Mouse (Mus musculus) forebrain, embryonic 10.5 days (tissue): ENCODE results near the gene Slc43a1. TPM values are rescaled to one million over a fixed set of nuclear protein-coding genes. Genes with fewer than 3 reads are reported as not detected.

Experiments
- DNase-seq: peaks from one replicate; pipeline ENCODE4 v3.0.0-alpha.2; 2017; ENCODE audit warnings: low spot score; ENCODE audit errors: extremely low spot score
- H3K27ac ChIP-seq: fragments of 300-500 bp; sonication (generic); 2 replicates; pipeline ENCODE4 v1.5.1; 2016; ENCODE audit warnings: mild to moderate bottlenecking
- H3K27me3 ChIP-seq: fragments of 300-500 bp; sonication (generic); 2 replicates; pipeline ENCODE4 v1.6.1; 2016; ENCODE audit warnings: mild to moderate bottlenecking; ENCODE audit not compliant: poor library complexity, severe bottlenecking
- H3K36me3 ChIP-seq: fragments of 300-500 bp; sonication (generic); replicated peaks from 2 replicates; pipeline ENCODE4 v1.6.1; 2016; ENCODE audit warnings: mild to moderate bottlenecking, moderate library complexity
- H3K4me1 ChIP-seq: fragments of 300-500 bp; sonication (generic); 2 replicates; pipeline ENCODE4 v1.6.1; 2016
- H3K4me3 ChIP-seq: fragments of 300-500 bp; sonication (generic); 2 replicates; pipeline ENCODE4 v1.5.1; 2016; ENCODE audit warnings: mild to moderate bottlenecking, moderate library complexity
- H3K9me3 ChIP-seq: fragments of 300-500 bp; sonication (generic); 2 replicates; pipeline ENCODE4 v1.6.1; 2016; ENCODE audit warnings: mild to moderate bottlenecking, moderate library complexity
- WGBS: fragments of 180-500 bp; shearing (Covaris S2); methylation state at CpG from one replicate; pipeline ENCODE4 v1.1.7; 2016; 5-methylcytosine and 5-hydroxymethylcytosine counted together
- polyA plus RNA-seq: library from polyadenylated mRNA; unstranded; fragments of >200 nt; fragmentation: Nextera tagmentation; extraction: Ambion mirVana; gene quantifications from 2 replicates; pipeline ENCODE4 v1.2.1, GENCODE M21; 2016

Slc43a1 gene
- polyA plus RNA-seq, 1 experiment from 2014 or later, result 28.5 TPM

GRCm38 (mm10) chr2:84837817-84838592 lies 645 bp upstream of the Slc43a1 start:
- H3K27me3 ChIP-seq, result peaks cover 25% of the 10 kb centered on the region
- no peak for DNase-seq
- H3K4me1 ChIP-seq, result peaks cover 41% of the 10 kb centered on the region
- no peak overlapping the region for H3K27ac ChIP-seq
- H3K4me3 ChIP-seq, result peak overlapping the region; percentile 79; the same call in 1 of the 2 replicates
- no peaks in the 10 kb centered on the region for H3K9me3 ChIP-seq
- H3K36me3 ChIP-seq, result no peaks in the 10 kb centered on the region
- WGBS, result 32% methylated on average over 9 of the region's 9 CpGs

DNA sequence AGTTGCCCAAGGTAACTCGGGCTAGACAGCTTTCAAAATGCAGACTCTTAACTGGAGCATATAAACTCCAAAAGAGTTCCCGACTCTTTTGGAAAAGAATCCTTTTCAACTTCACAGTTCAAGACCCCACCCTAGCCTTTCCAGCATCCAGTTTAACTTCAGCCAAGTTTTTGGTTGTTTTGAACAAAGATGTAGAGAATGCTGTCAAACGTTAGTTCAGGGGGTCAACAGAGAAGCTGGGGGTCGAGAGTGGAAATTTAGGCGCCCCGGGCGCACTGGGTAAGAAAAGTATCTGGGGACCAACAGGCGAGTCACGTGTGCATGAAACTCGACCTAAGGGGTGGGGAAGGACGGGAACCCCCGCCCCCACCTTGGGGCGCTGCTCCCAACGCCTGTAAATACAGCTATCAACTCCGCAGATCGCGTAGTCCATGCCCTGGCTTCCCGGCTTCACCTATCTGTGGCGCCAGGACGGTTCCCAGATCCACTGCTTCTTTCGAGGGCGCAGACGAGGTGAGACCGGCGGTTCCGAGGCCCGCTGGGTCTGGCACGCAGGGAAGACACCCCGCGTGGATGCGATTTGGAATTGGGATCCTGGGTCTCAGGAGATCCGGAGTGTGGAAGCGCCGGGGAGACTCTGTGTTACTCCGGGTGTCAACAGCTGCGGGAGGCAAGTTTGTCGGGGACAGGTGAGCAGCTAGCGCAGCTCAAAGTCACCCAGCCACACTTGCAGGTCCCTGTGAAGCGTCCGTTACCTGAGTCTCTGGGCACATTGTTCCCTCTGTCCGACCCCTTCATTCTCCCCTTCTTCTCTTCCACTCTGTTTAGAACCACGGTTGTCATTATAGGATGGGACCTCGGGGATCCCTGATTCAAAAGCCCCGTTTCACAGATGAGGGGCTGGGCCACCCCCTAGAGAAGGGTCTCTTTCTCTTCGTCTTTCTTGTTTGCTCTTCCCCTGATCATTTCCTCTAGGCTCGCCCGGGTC lies 637 bp downstream of the Slc43a1 start:
- under 1% methylated on average over 47 of the region's 47 CpGs for WGBS
- peak; percentile 56 for DNase-seq

GRCm38 (mm10) chr2:84840016-84840747 lies 1.5 kb downstream of the Slc43a1 start:
- H3K27me3 ChIP-seq, result peaks cover 25% of the 10 kb centered on the region
- no peaks in the 10 kb centered on the region for H3K9me3 ChIP-seq
- H3K4me1 ChIP-seq, result peaks cover 41% of the 10 kb centered on the region
- peak overlapping the region; percentile 79 for H3K4me3 ChIP-seq
- under 1% methylated on average over 54 of the region's 54 CpGs for WGBS
- peak overlapping the region; percentile 96 for H3K27ac ChIP-seq
- peaks cover 15% of the 10 kb centered on the region for H3K36me3 ChIP-seq
- peak; percentile 85 for DNase-seq

More for the DNA sequence above, 637 bp downstream of the Slc43a1 start:
- peaks cover 25% of the 10 kb centered on the region for H3K27me3 ChIP-seq
- H3K4me1 ChIP-seq, result peaks cover 41% of the 10 kb centered on the region
- peak overlapping the region; percentile 79 for H3K4me3 ChIP-seq
- peaks cover 6% of the 10 kb centered on the region for H3K36me3 ChIP-seq
- H3K9me3 ChIP-seq, result no peaks in the 10 kb centered on the region
- H3K27ac ChIP-seq, result peak overlapping the region; percentile 96

GRCm38 (mm10) chr2:84840748-84841563 lies 2.3 kb downstream of the Slc43a1 start:
- Histone ChIP-seq H3K27ac (peak overlapping the region; percentile 96), H3K4me1 (peaks cover 41% of the 10 kb centered on the region), H3K36me3 (peaks cover 23% of the 10 kb centered on the region), H3K4me3 (peak overlapping the region; percentile 79), H3K9me3 (no peaks in the 10 kb centered on the region), H3K27me3 (peaks cover 25% of the 10 kb centered on the region)
- DNase-seq, result no peak
- 9% methylated on average over 17 of the region's 17 CpGs for WGBS

DNA sequence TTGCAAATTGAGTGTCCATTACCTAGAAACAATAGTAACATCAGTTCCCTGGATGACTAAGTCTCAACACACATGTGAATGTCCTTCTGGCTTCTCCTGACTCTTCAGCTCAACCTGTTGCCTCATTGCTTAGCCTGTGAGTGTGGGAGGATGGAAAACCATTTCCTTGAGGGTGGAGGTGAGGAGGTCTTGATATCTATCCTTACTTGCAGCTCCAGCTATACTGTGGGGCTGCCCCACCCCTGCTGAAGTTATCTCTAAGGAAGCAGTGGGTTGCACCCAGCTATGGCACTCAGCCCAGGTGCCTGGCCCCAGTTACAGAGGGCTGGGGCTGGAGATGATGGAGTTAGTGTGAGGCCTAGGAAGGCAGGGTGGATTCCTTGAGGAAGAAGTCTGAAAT lies 3.3 kb downstream of the Slc43a1 start:
- peaks cover 32% of the 10 kb centered on the region for H3K36me3 ChIP-seq

DNA sequence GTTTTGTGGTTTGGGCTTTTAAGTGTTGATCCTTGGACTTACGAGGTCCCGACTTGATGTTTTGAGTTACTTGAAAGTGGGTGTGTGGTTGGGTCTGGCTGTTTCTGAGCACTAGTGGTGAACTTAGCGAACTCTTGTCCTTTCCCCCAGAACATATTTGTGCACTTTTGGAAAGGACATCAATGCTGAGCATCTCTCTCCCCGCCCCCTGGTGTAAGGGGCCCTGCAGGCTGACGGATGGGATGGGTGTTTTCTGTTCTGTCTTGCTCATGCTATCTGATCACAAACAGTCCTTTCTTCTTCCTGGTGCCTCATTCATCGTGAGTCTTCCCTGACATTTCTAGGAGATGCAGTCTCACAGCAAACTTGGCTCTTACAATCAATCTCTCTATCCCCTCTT lies 5.0 kb downstream of the Slc43a1 start:
- Histone ChIP-seq H3K4me1 (peaks cover 41% of the 10 kb centered on the region), H3K9me3 (no peaks in the 10 kb centered on the region), H3K27ac (no peak overlapping the region), H3K36me3 (peaks cover 48% of the 10 kb centered on the region), H3K27me3 (peaks cover 6% of the 10 kb centered on the region), H3K4me3 (no peak overlapping the region)
- DNase-seq, result no peak
- 87% methylated on average over 6 of the region's 6 CpGs for WGBS

More for the DNA sequence above, 3.3 kb downstream of the Slc43a1 start:
- H3K4me1 ChIP-seq, result peaks cover 41% of the 10 kb centered on the region
- DNase-seq, result no peak
- H3K4me3 ChIP-seq, result peak overlapping the region; percentile 79
- H3K27ac ChIP-seq, result peak overlapping the region; percentile 96; the same call in 1 of the 2 replicates
- no peaks in the 10 kb centered on the region for H3K9me3 ChIP-seq
- peaks cover 24% of the 10 kb centered on the region for H3K27me3 ChIP-seq

GRCm38 (mm10) chr2:84845226-84845625 lies 6.6 kb downstream of the Slc43a1 start:
- no peak overlapping the region for H3K4me3 ChIP-seq
- no peaks in the 10 kb centered on the region for H3K9me3 ChIP-seq
- H3K27me3 ChIP-seq, result no peaks in the 10 kb centered on the region
- WGBS, result 90% methylated on average over 1 of the region's 1 CpGs
- no peak for DNase-seq
- H3K36me3 ChIP-seq, result peaks cover 64% of the 10 kb centered on the region
- H3K4me1 ChIP-seq, result peaks cover 29% of the 10 kb centered on the region
- H3K27ac ChIP-seq, result no peak overlapping the region

DNA sequence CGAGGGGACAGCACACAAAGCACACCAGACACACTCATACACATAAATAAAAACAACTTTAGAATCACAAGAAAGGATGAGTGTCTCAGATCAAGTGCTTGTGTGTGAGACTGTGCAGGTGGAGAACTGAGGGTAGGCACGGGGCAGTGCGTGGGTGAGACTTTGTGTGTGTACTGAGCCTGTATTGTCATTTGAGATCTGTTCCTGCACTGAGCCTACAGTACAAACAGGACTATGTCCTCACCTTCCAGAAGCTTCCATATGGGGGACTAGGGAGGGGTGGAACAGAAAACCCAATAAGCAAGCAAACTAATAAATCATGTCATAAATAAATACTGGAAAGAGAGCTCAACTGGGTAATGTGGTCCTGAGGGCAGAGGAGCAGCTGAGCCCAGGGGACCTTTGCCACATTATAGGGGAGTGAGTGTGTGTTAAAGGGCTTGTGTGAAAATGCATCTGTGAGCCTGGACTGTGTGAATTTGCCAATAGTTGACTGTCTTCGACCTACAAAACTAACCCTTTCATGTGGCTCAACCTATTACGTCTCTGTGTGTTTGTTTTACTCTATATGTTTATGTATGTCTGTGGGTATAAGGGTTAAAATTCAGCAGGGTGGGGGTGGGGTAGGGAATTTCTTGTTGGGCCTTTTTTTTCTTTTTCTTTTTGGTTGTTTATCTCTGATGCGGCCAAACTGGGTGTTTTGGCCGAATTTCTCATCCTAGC lies 11.9 kb downstream of the Slc43a1 start:
- no peaks in the 10 kb centered on the region for H3K9me3 ChIP-seq
- 70% methylated on average over 7 of the region's 7 CpGs for WGBS
- H3K27ac ChIP-seq, result no peak overlapping the region; the same call in 1 of the 2 replicates
- H3K4me1 ChIP-seq, result peaks cover 24% of the 10 kb centered on the region
- peaks cover 92% of the 10 kb centered on the region for H3K36me3 ChIP-seq
- DNase-seq, result no peak
- H3K27me3 ChIP-seq, result no peaks in the 10 kb centered on the region
- H3K4me3 ChIP-seq, result no peak overlapping the region; the same call in 1 of the 2 replicates

- Histone ChIP-seq H3K4me1 (peaks cover 24% of the 10 kb centered on the region), H3K27ac (peak overlapping the region; percentile 32; the same call in 1 of the 2 replicates), H3K27me3 (no peaks in the 10 kb centered on the region), H3K9me3 (no peaks in the 10 kb centered on the region), H3K36me3 (peaks cover 92% of the 10 kb centered on the region), H3K4me3 (peak overlapping the region; percentile 4; the same call in 1 of the 2 replicates)
- DNase-seq, result peak; percentile 59
- WGBS, result 34% methylated on average over 23 of the region's 23 CpGs
These were observed 12.7 kb downstream of the Slc43a1 start for GRCm38 (mm10) chr2:84851130-84852040.

- DNase-seq, result no peak
- Histone ChIP-seq H3K4me1 (peaks cover 11% of the 10 kb centered on the region), H3K4me3 (no peak overlapping the region), H3K9me3 (no peaks in the 10 kb centered on the region), H3K27ac (no peak overlapping the region), H3K36me3 (peaks cover 94% of the 10 kb centered on the region), H3K27me3 (no peaks in the 10 kb centered on the region)
- 73% methylated on average over 2 of the region's 2 CpGs for WGBS
These were observed 17.1 kb downstream of the Slc43a1 start for GRCm38 (mm10) chr2:84855732-84856131.
